Mouse (Mus musculus) bone marrow, adult 2 months (tissue): ENCODE data around the gene Pold3.

Source experiments
- CTCF ChIP-seq: fragments of 200-500 bp; IDR thresholded peaks from 2 replicates; pipeline ENCODE4 v1.5.1; 2011; ENCODE audit warnings: low read length, control low read depth; ENCODE audit not compliant: control insufficient read depth, insufficient read depth
- POLR2A ChIP-seq: fragments of 200-500 bp; IDR thresholded peaks from 2 replicates; pipeline ENCODE4 v1.6.1; 2011; ENCODE audit warnings: low read depth, mild to moderate bottlenecking, control low read depth, low read length, borderline replicate concordance; ENCODE audit not compliant: control insufficient read depth

DNA sequence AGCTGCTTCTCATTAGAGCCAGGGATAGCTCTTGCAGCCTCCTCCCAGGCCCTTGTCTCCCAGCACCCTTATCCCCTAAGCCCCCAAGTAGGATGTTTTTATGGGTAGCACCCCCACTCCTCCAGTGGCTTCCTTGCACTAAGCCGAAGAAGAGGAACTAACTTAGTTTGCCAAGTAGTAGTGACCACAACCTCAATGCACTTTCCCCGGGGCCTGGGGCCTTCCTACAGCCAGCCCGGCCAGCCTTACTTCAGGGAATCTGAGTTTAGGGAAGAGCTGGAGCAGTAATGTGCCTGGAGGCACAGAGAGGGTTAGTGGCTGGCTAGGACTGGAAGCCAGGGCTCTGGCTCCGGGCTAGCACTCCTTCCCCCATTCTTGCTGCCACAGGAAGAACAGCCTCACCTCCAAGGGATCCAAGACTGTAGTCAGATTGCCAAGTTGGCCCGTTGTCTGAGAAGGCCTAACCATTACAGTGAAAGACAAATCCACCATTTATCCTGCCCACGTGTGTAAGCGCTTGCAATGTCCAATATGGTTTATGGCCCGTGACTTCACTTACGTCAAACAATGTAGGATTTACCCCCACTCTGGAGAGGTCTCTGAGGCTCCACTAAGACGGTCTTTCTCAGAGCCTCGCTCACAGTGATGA lies 86.4 kb downstream of the Pold3 start:
- TF ChIP-seq CTCF (no peak), POLR2A (no peak)
